Mouse (Mus musculus): ENCODE measurements around the gene Npas3. TPM values are rescaled to one million over a fixed set of nuclear protein-coding genes. Genes with fewer than 3 reads are reported as not detected.

The Npas3 gene
- polyA plus RNA-seq, 1 experiment from 2014 or later: 1.3 TPM

DNA sequence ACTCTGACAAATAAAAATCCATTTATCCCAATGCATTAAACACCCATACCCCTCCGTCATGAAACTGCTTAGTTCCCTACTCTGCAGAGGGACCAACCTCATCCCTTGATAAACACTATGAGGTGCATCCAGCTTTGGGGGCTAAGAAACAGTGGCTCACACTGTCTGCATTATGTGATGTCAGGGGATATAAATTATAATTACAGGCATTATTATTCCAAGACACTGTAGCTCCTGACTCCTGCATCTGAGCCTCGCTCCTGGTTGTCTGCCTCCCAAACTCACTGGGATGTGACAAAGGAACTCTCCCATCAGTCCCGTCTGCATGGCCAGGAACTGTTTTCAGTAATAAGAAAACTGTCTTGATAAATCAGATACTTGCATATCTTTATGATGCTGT lies 578.3 kb downstream of the Npas3 start:
- ATAC-seq (replicated peaks; ENCODE audit: insufficient number of reproducible peaks, low FRiP score, low TSS enrichment): no peak
- WGBS (ENCODE audit: insufficient replicate concordance): 66% methylated on average over 3 of the region's 3 CpGs
- H3K4me3 ChIP-seq (ENCODE audit: low read depth, low read length): no peak overlapping the region
- H3K4me1 ChIP-seq (ENCODE audit: control insufficient read depth, insufficient read depth, low read length): no peaks in the 10 kb centered on the region
- no peaks in the 10 kb centered on the region for H3K36me3 ChIP-seq (ENCODE audit: control insufficient read depth, insufficient read depth, low read length)
- no peak overlapping the region for H3K9ac ChIP-seq (ENCODE audit: low read depth, low read length)
- H3K9me3 ChIP-seq (replicated peaks; ENCODE audit: control insufficient read depth, low read length): no peaks in the 10 kb centered on the region
- no peak overlapping the region for H3K4me2 ChIP-seq
- H3K27ac ChIP-seq (ENCODE audit: low read depth, low read length): no peak overlapping the region
- H3K27me3 ChIP-seq (ENCODE audit: control insufficient read depth, insufficient read depth, low read length): no peaks in the 10 kb centered on the region

GRCm38 (mm10) chr12:53832590-53832989 lies 584.1 kb downstream of the Npas3 start:
- Histone ChIP-seq H3K9ac (ENCODE audit: low read depth, low read length) (no peak overlapping the region), H3K4me2 (no peak overlapping the region), H3K4me3 (ENCODE audit: low read depth, low read length) (no peak overlapping the region), H3K4me1 (ENCODE audit: control insufficient read depth, insufficient read depth, low read length) (no peaks in the 10 kb centered on the region), H3K27ac (ENCODE audit: low read depth, low read length) (no peak overlapping the region), H3K27me3 (ENCODE audit: control insufficient read depth, insufficient read depth, low read length) (no peaks in the 10 kb centered on the region), H3K36me3 (ENCODE audit: control insufficient read depth, insufficient read depth, low read length) (no peaks in the 10 kb centered on the region), H3K9me3 (replicated peaks; ENCODE audit: control insufficient read depth, low read length) (no peaks in the 10 kb centered on the region)
- ATAC-seq (replicated peaks; ENCODE audit: insufficient number of reproducible peaks, low FRiP score, low TSS enrichment): peak; percentile 57; the same call in 1 of the 2 replicates
- WGBS (ENCODE audit: insufficient replicate concordance): 43% methylated on average over 6 of the region's 6 CpGs

- Histone ChIP-seq H3K4me3 (ENCODE audit: low read depth, low read length) (no peak overlapping the region), H3K9me3 (replicated peaks; ENCODE audit: control insufficient read depth, low read length) (no peaks in the 10 kb centered on the region), H3K27me3 (ENCODE audit: control insufficient read depth, insufficient read depth, low read length) (no peaks in the 10 kb centered on the region), H3K4me2 (no peak overlapping the region), H3K36me3 (ENCODE audit: control insufficient read depth, insufficient read depth, low read length) (no peaks in the 10 kb centered on the region), H3K9ac (ENCODE audit: low read depth, low read length) (no peak overlapping the region), H3K27ac (ENCODE audit: low read depth, low read length) (no peak overlapping the region), H3K4me1 (ENCODE audit: control insufficient read depth, insufficient read depth, low read length) (no peaks in the 10 kb centered on the region; the same call in 1 of the 2 replicates)
- ATAC-seq (replicated peaks; ENCODE audit: insufficient number of reproducible peaks, low FRiP score, low TSS enrichment): no peak
- WGBS (ENCODE audit: insufficient replicate concordance): 78% methylated on average over 2 of the region's 2 CpGs
These were observed 584.9 kb downstream of the Npas3 start for GRCm38 (mm10) chr12:53833348-53833747.

DNA sequence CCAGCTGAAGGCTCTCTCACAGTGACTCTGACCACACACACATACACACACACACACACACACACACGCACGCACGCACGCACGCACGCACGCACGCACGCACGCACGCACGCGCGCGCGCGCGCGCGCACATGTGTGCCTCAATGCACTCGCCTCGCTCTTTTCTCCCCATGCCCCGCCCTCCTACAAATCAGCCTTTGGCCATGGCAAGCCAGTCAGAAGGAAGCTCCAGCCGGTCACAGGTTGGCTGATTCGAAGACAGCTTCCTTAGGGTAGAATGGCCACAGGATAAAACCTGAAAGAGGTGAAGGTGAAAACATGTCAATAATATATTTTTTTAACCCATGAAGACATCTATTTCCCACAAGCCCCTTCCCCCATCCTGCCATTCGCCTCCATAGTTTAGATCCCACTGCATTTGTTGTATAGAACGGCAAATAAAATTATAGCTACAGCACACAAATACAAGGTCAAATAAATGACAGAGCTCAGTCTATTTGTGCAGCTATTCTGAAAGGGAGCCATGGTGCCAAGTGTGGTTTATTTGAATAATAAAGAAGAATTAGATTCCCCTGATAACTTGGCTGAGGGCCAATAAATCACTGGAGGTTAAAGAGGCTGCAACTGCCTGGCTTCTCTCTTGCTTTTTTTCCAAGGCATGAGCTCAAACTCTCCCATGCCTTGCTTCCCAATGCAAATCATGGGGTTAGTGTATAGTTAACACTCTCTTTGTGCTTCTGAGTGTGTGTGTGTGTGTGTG lies 587.7 kb downstream of the Npas3 start:
- H3K4me2 ChIP-seq: no peak overlapping the region
- ATAC-seq (replicated peaks; ENCODE audit: insufficient number of reproducible peaks, low FRiP score, low TSS enrichment): no peak
- no peaks in the 10 kb centered on the region for H3K27me3 ChIP-seq (ENCODE audit: control insufficient read depth, insufficient read depth, low read length)
- no peaks in the 10 kb centered on the region for H3K36me3 ChIP-seq (ENCODE audit: control insufficient read depth, insufficient read depth, low read length)
- WGBS (ENCODE audit: insufficient replicate concordance): 73% methylated on average over 27 of the region's 27 CpGs
- no peaks in the 10 kb centered on the region for H3K9me3 ChIP-seq (replicated peaks; ENCODE audit: control insufficient read depth, low read length)
- H3K4me1 ChIP-seq (ENCODE audit: control insufficient read depth, insufficient read depth, low read length): no peaks in the 10 kb centered on the region; the same call in 1 of the 2 replicates
- H3K9ac ChIP-seq (ENCODE audit: low read depth, low read length): no peak overlapping the region
- no peak overlapping the region for H3K4me3 ChIP-seq (ENCODE audit: low read depth, low read length)
- H3K27ac ChIP-seq (ENCODE audit: low read depth, low read length): no peak overlapping the region

GRCm38 (mm10) chr12:53837408-53837807 lies 588.9 kb downstream of the Npas3 start:
- H3K4me1 ChIP-seq (ENCODE audit: control insufficient read depth, insufficient read depth, low read length): peaks cover 5% of the 10 kb centered on the region; the same call in 1 of the 2 replicates
- H3K9ac ChIP-seq (ENCODE audit: low read depth, low read length): no peak overlapping the region
- H3K4me2 ChIP-seq: no peak overlapping the region
- 70% methylated on average over 15 of the region's 15 CpGs for WGBS (ENCODE audit: insufficient replicate concordance)
- H3K36me3 ChIP-seq (ENCODE audit: control insufficient read depth, insufficient read depth, low read length): no peaks in the 10 kb centered on the region
- no peak for ATAC-seq (replicated peaks; ENCODE audit: insufficient number of reproducible peaks, low FRiP score, low TSS enrichment)
- H3K27ac ChIP-seq (ENCODE audit: low read depth, low read length): no peak overlapping the region
- H3K9me3 ChIP-seq (replicated peaks; ENCODE audit: control insufficient read depth, low read length): no peaks in the 10 kb centered on the region
- H3K4me3 ChIP-seq (ENCODE audit: low read depth, low read length): no peak overlapping the region
- H3K27me3 ChIP-seq (ENCODE audit: control insufficient read depth, insufficient read depth, low read length): no peaks in the 10 kb centered on the region

GRCm38 (mm10) chr12:53838541-53838940 lies 590.1 kb downstream of the Npas3 start:
- Histone ChIP-seq H3K9me3 (replicated peaks; ENCODE audit: control insufficient read depth, low read length) (no peaks in the 10 kb centered on the region), H3K4me2 (no peak overlapping the region), H3K36me3 (ENCODE audit: control insufficient read depth, insufficient read depth, low read length) (no peaks in the 10 kb centered on the region), H3K9ac (ENCODE audit: low read depth, low read length) (no peak overlapping the region), H3K4me3 (ENCODE audit: low read depth, low read length) (no peak overlapping the region), H3K27ac (ENCODE audit: low read depth, low read length) (no peak overlapping the region), H3K4me1 (ENCODE audit: control insufficient read depth, insufficient read depth, low read length) (peaks cover 5% of the 10 kb centered on the region; the same call in 1 of the 2 replicates), H3K27me3 (ENCODE audit: control insufficient read depth, insufficient read depth, low read length) (no peaks in the 10 kb centered on the region)
- 44% methylated on average over 7 of the region's 7 CpGs for WGBS (ENCODE audit: insufficient replicate concordance)
- ATAC-seq (replicated peaks; ENCODE audit: insufficient number of reproducible peaks, low FRiP score, low TSS enrichment): no peak

- no peaks in the 10 kb centered on the region for H3K9me3 ChIP-seq (replicated peaks; ENCODE audit: control insufficient read depth, low read length)
- no peak overlapping the region for H3K27ac ChIP-seq (ENCODE audit: low read depth, low read length)
- 38% methylated on average over 16 of the region's 16 CpGs for WGBS (ENCODE audit: insufficient replicate concordance)
- no peaks in the 10 kb centered on the region for H3K27me3 ChIP-seq (ENCODE audit: control insufficient read depth, insufficient read depth, low read length)
- no peak overlapping the region for H3K4me3 ChIP-seq (ENCODE audit: low read depth, low read length)
- H3K36me3 ChIP-seq (ENCODE audit: control insufficient read depth, insufficient read depth, low read length): no peaks in the 10 kb centered on the region
- peaks cover 5% of the 10 kb centered on the region; the same call in 1 of the 2 replicates for H3K4me1 ChIP-seq (ENCODE audit: control insufficient read depth, insufficient read depth, low read length)
- H3K9ac ChIP-seq (ENCODE audit: low read depth, low read length): no peak overlapping the region
- no peak for ATAC-seq (replicated peaks; ENCODE audit: insufficient number of reproducible peaks, low FRiP score, low TSS enrichment)
- peak overlapping the region; percentile 37 for H3K4me2 ChIP-seq
These were observed 593.6 kb downstream of the Npas3 start for GRCm38 (mm10) chr12:53841928-53842671.

DNA sequence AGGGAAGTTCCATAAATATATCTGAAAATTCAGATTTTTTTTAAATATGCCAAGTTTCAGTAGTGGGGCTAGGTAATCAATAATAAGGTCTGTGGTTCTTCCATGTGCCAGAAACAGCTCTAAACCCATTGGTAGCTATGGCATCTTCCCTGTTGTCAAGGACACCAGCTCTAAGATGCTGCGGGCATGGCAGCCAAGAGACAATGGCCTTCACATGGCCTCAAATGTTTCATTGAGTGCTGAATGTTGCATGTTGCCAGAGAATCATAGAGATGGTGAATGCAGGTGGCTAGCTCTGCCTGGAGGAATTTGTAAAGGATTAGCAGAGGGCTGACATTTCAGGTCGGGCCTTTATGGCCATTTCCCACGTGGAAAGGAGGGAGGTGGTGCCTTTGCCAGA lies 595.1 kb downstream of the Npas3 start:
- Histone ChIP-seq H3K9me3 (replicated peaks; ENCODE audit: control insufficient read depth, low read length) (no peaks in the 10 kb centered on the region), H3K9ac (ENCODE audit: low read depth, low read length) (no peak overlapping the region), H3K4me1 (ENCODE audit: control insufficient read depth, insufficient read depth, low read length) (peaks cover 5% of the 10 kb centered on the region; the same call in 1 of the 2 replicates), H3K27me3 (ENCODE audit: control insufficient read depth, insufficient read depth, low read length) (no peaks in the 10 kb centered on the region), H3K36me3 (ENCODE audit: control insufficient read depth, insufficient read depth, low read length) (no peaks in the 10 kb centered on the region), H3K4me3 (ENCODE audit: low read depth, low read length) (no peak overlapping the region), H3K27ac (ENCODE audit: low read depth, low read length) (no peak overlapping the region), H3K4me2 (no peak overlapping the region)
- 77% methylated on average over 3 of the region's 3 CpGs for WGBS (ENCODE audit: insufficient replicate concordance)
- ATAC-seq (replicated peaks; ENCODE audit: insufficient number of reproducible peaks, low FRiP score, low TSS enrichment): no peak
